Mouse (Mus musculus) cerebellum, postnatal 4 days (tissue): Measurements from ENCODE around the gene Tmem108.
A peak's percentile ranks its signal among the peaks of the same experiment; 100 is the strongest.

ENCODE experiments used
- DNase-seq, 2 experiments: peaks; one replicate each; pipeline ENCODE4 v3.0.0; 2022; ENCODE audit warnings: low spot score in 2 of 2, mixed read lengths in 1 of 2

Tmem108 gene

GRCm38 (mm10) chr9:103499366-103499765, 262.3 kb downstream of the Tmem108 start:
- no peak for DNase-seq

- no peak for DNase-seq
Measured at GRCm38 (mm10) chr9:103498699-103499098, 262.9 kb downstream of the Tmem108 start.

- no peak for DNase-seq
Measured at GRCm38 (mm10) chr9:103495391-103495790, 266.2 kb downstream of the Tmem108 start.

- DNase-seq = peak; percentile 70 to 85
Measured at GRCm38 (mm10) chr9:103494346-103495020, 267.2 kb downstream of the Tmem108 start.

GRCm38 (mm10) chr9:103491985-103492384, 269.7 kb downstream of the Tmem108 start:
- DNase-seq = no peak

GRCm38 (mm10) chr9:103490439-103490838, 271.2 kb downstream of the Tmem108 start:
- DNase-seq = peak; percentile 82 to 86

GRCm38 (mm10) chr9:103489883-103490282, 271.8 kb downstream of the Tmem108 start:
- no peak for DNase-seq

- DNase-seq = no peak
Measured at GRCm38 (mm10) chr9:103489096-103489495, 272.5 kb downstream of the Tmem108 start.

- DNase-seq = peak in 1 of 2 experiments; percentile 27
Measured at GRCm38 (mm10) chr9:103486262-103486661, 275.4 kb downstream of the Tmem108 start.

GRCm38 (mm10) chr9:103485606-103486005, 276.0 kb downstream of the Tmem108 start:
- DNase-seq = no peak

GRCm38 (mm10) chr9:103480603-103481220, 280.9 kb downstream of the Tmem108 start:
- peak in 1 of 2 experiments; percentile 49 for DNase-seq

GRCm38 (mm10) chr9:103480044-103480576, 281.5 kb downstream of the Tmem108 start, which contains the start of gene Bfsp2:
Gene Bfsp2 (minus strand): TSS chr9:103480420.
- no peak for DNase-seq

- no peak for DNase-seq
Measured at GRCm38 (mm10) chr9:103475414-103475813, 286.2 kb downstream of the Tmem108 start.

GRCm38 (mm10) chr9:103473915-103474688, 287.5 kb downstream of the Tmem108 start:
- DNase-seq = no peak

GRCm38 (mm10) chr9:103471784-103472183, 289.9 kb downstream of the Tmem108 start:
- DNase-seq = no peak

- DNase-seq = peak in 1 of 2 experiments; percentile 23
Measured at GRCm38 (mm10) chr9:103469516-103469915, 292.1 kb downstream of the Tmem108 start.

- DNase-seq = no peak
Measured at GRCm38 (mm10) chr9:103468911-103469310, 292.7 kb downstream of the Tmem108 start.

GRCm38 (mm10) chr9:103465711-103466220, 295.9 kb downstream of the Tmem108 start:
- DNase-seq = peak in 1 of 2 experiments; percentile 42

- DNase-seq = no peak
Measured at GRCm38 (mm10) chr9:103465293-103465692, 296.3 kb downstream of the Tmem108 start.

- no peak for DNase-seq
Measured at GRCm38 (mm10) chr9:103463833-103464232, 297.8 kb downstream of the Tmem108 start.

GRCm38 (mm10) chr9:103459839-103460238, 301.8 kb downstream of the Tmem108 start:
- no peak for DNase-seq

GRCm38 (mm10) chr9:103459307-103459706, 302.3 kb downstream of the Tmem108 start:
- DNase-seq = no peak
